Mouse (Mus musculus) gastrocnemius, postnatal 10 days (tissue): ENCODE measurements around the gene Bmp15. TPM values are rescaled to one million over a fixed set of nuclear protein-coding genes. Genes with fewer than 3 reads are reported as not detected.

Source experiments
- DNase-seq: peaks from one replicate; pipeline ENCODE4 v3.0.0; 2021; ENCODE audit warnings: mixed read lengths
- long read RNA-seq, 2 experiments: library from polyadenylated mRNA; stranded (forward); transcript quantifications; one replicate each; pipeline ENCODE4 v2.0.0; 2021
- total RNA-seq, 2 experiments: library from RNA; stranded (reverse); gene quantifications; 2 replicates each; pipeline ENCODE4 v1.2.3; 2021

Bmp15 gene
- total RNA-seq = under 1 TPM; 0.14 to 0.23 TPM
- long read RNA-seq, experiment 1 = 0 reads
- long read RNA-seq, experiment 2 = 0 reads

DNA sequence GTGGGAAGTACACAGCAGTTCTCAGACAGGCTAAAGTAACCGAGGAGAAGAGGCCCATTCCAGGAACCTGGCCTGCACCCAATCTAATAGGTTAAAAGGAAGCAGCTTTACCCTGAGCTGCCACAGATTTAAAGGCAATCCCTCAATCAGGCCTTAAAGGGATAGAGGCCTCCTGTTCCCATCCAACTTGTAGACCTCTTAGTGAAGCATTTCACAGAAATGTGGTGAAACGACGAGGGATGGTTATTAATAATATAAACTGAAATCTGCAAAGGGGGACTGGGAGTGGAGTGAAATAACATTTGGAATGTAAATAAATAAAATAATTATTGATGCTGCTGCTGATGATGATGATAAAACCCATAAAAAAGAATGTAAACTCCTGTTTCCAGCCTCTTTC lies at the start of gene Bmp15:
Bmp15 (minus strand) TSS at position 101 of the 400 bp plus-strand sequence.
- no peak for DNase-seq

DNA sequence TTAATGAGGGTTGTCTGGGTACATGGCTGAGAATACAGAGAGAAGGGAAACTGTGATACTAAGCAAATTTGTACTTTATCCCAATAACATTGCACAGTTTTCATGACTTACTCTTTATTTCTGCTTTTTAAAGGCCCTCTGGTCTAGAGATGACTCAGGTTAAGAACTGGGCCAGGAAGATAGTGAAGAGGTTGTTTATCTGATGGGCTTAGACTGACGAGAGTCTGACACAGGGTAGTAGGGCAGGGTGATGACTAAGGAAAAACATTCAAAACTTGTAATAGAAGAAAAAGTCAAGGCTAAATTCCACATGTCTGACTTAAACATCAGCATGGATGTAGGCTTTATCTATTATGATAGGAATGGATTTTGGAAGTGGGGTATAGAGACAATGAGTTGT lies 48.3 kb upstream of the Bmp15 start:
- DNase-seq = no peak

DNA sequence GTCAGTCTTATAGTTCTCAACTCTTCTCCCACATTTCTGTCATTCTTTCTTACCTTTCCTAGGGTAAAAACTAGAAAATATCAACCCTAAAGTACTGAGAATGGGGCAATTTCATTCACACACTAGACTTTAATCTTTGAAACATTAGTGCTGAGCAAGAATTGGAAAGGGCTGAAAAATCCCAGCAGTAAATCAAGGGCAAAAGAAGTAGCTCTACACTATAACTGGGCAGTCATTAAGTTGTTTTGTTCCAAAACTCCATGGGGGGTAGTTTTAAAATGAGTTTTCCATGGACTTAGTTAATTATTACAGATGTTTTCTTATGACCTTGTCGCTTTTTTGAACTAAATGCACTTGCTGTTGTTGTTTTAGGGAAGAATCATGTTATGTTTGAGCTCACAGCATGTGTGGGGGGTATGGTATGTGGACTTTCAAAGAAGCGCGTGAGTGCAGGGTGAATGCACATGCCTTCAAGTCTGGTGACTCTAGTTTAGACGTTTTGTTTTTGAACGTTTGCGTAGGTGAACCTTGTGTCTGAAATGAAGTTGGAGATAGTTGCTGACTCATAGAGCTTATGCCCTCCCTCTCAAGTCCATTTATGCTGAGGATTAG lies 37.1 kb upstream of the Bmp15 start:
- no peak for DNase-seq

DNA sequence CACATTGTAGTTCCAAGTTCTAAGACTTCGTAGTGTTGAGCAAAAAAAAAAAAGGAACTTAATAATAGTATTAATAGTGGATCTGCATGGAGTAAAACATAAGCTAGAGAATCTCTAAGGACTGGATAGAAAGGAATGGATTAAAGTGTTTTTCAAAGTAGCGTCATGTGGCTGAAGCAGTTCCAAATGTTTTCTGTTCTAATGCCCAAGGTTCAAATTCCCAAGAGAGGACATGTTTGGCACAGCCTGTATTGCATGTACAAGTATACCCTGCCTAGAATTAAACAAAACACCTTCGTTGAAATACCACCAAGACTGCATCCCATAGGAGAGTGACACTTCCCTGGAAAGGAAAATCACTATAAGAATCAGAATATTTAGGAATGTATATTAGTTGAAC lies 36.4 kb upstream of the Bmp15 start:
- DNase-seq = no peak

DNA sequence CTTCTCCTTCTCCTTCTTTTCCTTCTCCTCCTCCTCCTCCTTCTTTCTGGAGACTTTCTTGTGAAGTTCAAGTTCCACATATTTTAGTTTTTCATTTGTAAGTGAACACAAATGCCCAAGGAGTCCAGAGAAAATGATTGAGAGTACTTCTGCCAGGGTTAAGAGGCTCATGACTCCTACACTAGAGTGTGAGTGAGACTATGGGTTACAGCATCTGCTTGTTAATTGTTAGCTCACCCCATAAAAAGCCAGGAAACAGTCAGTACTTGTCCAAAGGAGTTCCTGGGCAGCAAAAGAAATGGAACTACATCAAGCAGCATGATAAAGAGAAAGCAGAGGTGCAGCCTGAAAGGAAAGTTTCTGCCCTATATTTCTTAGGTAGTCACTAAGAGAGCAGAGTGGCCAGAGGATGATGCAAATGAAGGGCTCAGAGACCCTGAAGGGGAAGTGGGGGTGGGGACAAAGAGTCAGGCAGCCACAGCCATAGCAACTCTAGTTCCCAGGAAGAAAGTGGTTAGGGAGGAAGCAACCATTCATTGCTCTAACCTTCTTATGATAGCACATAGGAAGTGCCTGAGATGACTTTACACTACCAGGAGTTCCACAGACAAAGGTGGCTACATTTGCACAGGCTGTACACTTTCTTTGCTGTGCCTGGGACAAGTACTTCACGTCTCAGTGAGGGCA lies 24.9 kb upstream of the Bmp15 start:
- no peak for DNase-seq

- DNase-seq = no peak
These were observed 3.5 kb upstream of the Bmp15 start for GRCm38 (mm10) chrX:6324056-6324455.

GRCm38 (mm10) chrX:6317747-6318146 lies 2.8 kb downstream of the Bmp15 start:
- DNase-seq = no peak

Other genes starting within 250 kb of the Bmp15 start
- gene AU022751, start 237.3 kb downstream of the Bmp15 start, total RNA-seq = not detected
- gene Nudt10, start 147.7 kb downstream of the Bmp15 start, total RNA-seq = 1 to 10 TPM; 1.1 to 1.6 TPM
- gene Shroom4, start 79.1 kb upstream of the Bmp15 start, total RNA-seq = 1 to 10 TPM; 7.4 to 7.7 TPM